Mouse (Mus musculus): ENCODE data around the gene Dmp1.

Dmp1 gene

DNA sequence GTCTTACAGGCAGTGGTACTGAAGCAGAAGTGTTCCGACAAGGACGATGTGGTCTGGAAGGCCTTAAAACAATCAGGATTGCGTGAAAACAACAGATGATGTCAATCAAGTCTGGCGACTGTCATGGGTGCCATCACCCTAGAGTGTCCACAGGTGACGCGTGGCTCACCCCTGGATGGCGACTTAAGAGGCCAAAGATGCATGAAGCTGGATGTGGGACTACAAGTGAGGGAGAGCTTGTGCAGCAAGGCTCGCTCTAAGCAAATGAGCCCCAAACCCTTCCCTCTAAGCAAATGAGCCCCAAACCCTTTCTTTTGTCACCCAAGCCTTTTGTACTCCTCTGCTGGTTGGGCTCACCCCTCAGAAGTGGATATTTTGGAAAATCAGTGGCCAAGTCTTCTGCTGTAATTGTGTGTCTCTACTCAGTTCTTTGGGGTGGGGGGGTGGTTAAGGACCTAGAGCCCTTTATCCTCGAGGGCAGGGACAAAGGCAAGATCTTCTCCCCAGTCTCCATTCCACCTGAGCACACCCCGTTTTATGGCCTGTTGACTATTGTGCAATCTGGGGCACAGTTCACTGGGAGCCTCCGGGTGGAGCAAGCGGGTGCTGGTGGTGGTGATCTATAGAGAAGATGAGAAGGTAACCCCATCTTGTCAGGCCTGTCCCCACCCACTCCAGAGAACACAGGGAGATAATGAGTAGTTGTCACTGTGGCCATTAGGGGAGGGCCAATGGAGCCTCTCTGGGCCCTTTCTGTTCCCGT, 60.8 kb downstream of the Dmp1 start:
- DNase-seq, result no peak

Measured in kidney, adult 18-20 months (tissue).